Mouse (Mus musculus) retina, postnatal 7 days (tissue): ENCODE measurements around the gene Moxd1.
"Not testable (repeated sequence)": the region's sequence is repeated elsewhere in the genome, so short reads cannot be mapped to it uniquely, and the experiment has no call there.

ENCODE experiments used
- DNase-seq: peaks from one replicate; pipeline ENCODE4 v3.0.0-alpha.2; 2012; ENCODE audit warnings: low read depth, low spot score

The Moxd1 gene

GRCm38 (mm10) chr10:24271077-24271637 is 47.8 kb downstream of the Moxd1 start:
- DNase-seq = no peak

- DNase-seq = no peak
Measured at GRCm38 (mm10) chr10:24276211-24276610, 52.9 kb downstream of the Moxd1 start.

- no peak for DNase-seq
Measured at GRCm38 (mm10) chr10:24282650-24283049, 59.3 kb downstream of the Moxd1 start.

- no peak for DNase-seq
Measured at GRCm38 (mm10) chr10:24291611-24292010, 68.3 kb downstream of the Moxd1 start.

- DNase-seq = no peak
Measured at GRCm38 (mm10) chr10:24292671-24293070, 69.4 kb downstream of the Moxd1 start.

GRCm38 (mm10) chr10:24296608-24297007 is 73.3 kb downstream of the Moxd1 start:
- no peak for DNase-seq

GRCm38 (mm10) chr10:24297792-24298191 is 74.5 kb downstream of the Moxd1 start:
- peak; percentile 33 for DNase-seq

GRCm38 (mm10) chr10:24298260-24299244 is 75.2 kb downstream of the Moxd1 start:
- DNase-seq = peak; percentile 41

- DNase-seq = peak; percentile 46
Measured at GRCm38 (mm10) chr10:24312191-24312611, 88.9 kb downstream of the Moxd1 start.

GRCm38 (mm10) chr10:24317126-24317836 is 94.0 kb downstream of the Moxd1 start:
- no peak for DNase-seq

- no peak for DNase-seq
Measured at GRCm38 (mm10) chr10:24320326-24320725, 97.0 kb downstream of the Moxd1 start.

- no peak for DNase-seq
Measured at GRCm38 (mm10) chr10:24323066-24323465, 99.7 kb downstream of the Moxd1 start.

GRCm38 (mm10) chr10:24327265-24327664 is 103.9 kb downstream of the Moxd1 start:
- not testable (repeated sequence) for DNase-seq

GRCm38 (mm10) chr10:24332799-24333198 is 109.5 kb downstream of the Moxd1 start:
- DNase-seq = no peak

GRCm38 (mm10) chr10:24339593-24340143 is 116.4 kb downstream of the Moxd1 start:
- DNase-seq = no peak

- DNase-seq = no peak
Measured at GRCm38 (mm10) chr10:24340551-24341213, 117.4 kb downstream of the Moxd1 start.

- DNase-seq = no peak
Measured at GRCm38 (mm10) chr10:24341214-24341589, 117.9 kb downstream of the Moxd1 start.

GRCm38 (mm10) chr10:24343068-24343467 is 119.8 kb downstream of the Moxd1 start:
- no peak for DNase-seq
